Mouse (Mus musculus): Measurements from ENCODE around the gene Ap1g2. TPM values are rescaled to one million over a fixed set of nuclear protein-coding genes. Genes with fewer than 3 reads are reported as not detected.

The Ap1g2 gene
- total and polyA plus RNA-seq, 3 experiments, result 12.6 to 47.9 TPM; not detected in 1

GRCm38 (mm10) chr14:55078366-55078989 lies 27.9 kb downstream of the Ap1g2 start:
- Histone ChIP-seq H3K9ac (ENCODE audit: control insufficient read depth, low read depth, low read length, poor library complexity, severe bottlenecking) (no peak overlapping the region), H3K36me3 (ENCODE audit: control insufficient read depth in 1 of 2, insufficient read depth in 2 of 2, low read length in 2 of 2) (no peaks in the 10 kb centered on the region), H3K27ac (ENCODE audit: control insufficient read depth, low read depth, low read length) (no peak overlapping the region), H3K27me3 (ENCODE audit: control insufficient read depth in 1 of 2, insufficient read depth in 2 of 2, low read length in 2 of 2) (no peaks in the 10 kb centered on the region), H3K9me3 (replicated peaks; ENCODE audit: insufficient read depth, low read length) (no peaks in the 10 kb centered on the region), H3K4me3 (ENCODE audit: control insufficient read depth in 1 of 2, insufficient read depth in 1 of 2, low read depth in 2 of 2, low read length in 2 of 2) (no peak overlapping the region), H3K4me1 (ENCODE audit: control insufficient read depth in 1 of 2, insufficient read depth in 2 of 2, low read length in 2 of 2) (peaks cover 0 to 12% of the 10 kb centered on the region in 2 experiments; a peak in 2 of 4 replicates), H3K79me2 (ENCODE audit: control insufficient read depth, insufficient read depth, low read length, poor library complexity) (no peaks in the 10 kb centered on the region)
- DNase-seq (ENCODE audit: low read depth, low spot score), result no peak
- TF ChIP-seq POLR2AphosphoS2 (IDR thresholded peaks at IDR 0.05; ENCODE audit: low read length) (no peak), POLR2AphosphoS5 (IDR thresholded peaks at IDR 0.05; ENCODE audit: borderline replicate concordance, low read depth, low read length) (no peak), TAL1 (IDR thresholded peaks at IDR 0.05; ENCODE audit: low read length) (no peak), GATA1 (IDR thresholded peaks at IDR 0.05; ENCODE audit: low read depth, low read length) (no peak), MAX (IDR thresholded peaks at IDR 0.05; ENCODE audit: low read length) (no peak), CTCF (IDR thresholded peaks at IDR 0.05 in 2 of 3, conservative IDR thresholded peaks at IDR 0.05 in 1 of 3; ENCODE audit: control insufficient read depth in 1 of 3, insufficient read depth in 1 of 3, low read depth in 2 of 3, low read length in 3 of 3, poor library complexity in 1 of 3, severe bottlenecking in 1 of 3) (no peak), MYC (IDR thresholded peaks at IDR 0.05; ENCODE audit: low read depth, low read length) (no peak), CHD1 (IDR thresholded peaks at IDR 0.05; ENCODE audit: low read depth, low read length) (no peak), RCOR1 (IDR thresholded peaks at IDR 0.05; ENCODE audit: low read depth, low read length) (no peak), KAT2A (conservative IDR thresholded peaks at IDR 0.05; ENCODE audit: low read depth, low read length) (no peak), MAZ (IDR thresholded peaks at IDR 0.05; ENCODE audit: low read depth, low read length) (no peak), ZKSCAN1 (IDR thresholded peaks at IDR 0.05; ENCODE audit: low read depth, low read length) (no peak), TBP (IDR thresholded peaks at IDR 0.05; ENCODE audit: low read depth, low read length) (no peak), MXI1 (IDR thresholded peaks at IDR 0.05; ENCODE audit: low read depth, low read length) (no peak), NRF1 (IDR thresholded peaks at IDR 0.05; ENCODE audit: insufficient read depth, low read depth, low read length, poor library complexity, severe bottlenecking) (no peak), TCF12 (IDR thresholded peaks at IDR 0.05; ENCODE audit: low read depth, low read length) (no peak), SIN3A (IDR thresholded peaks at IDR 0.05; ENCODE audit: low read length) (no peak), ETS1 (IDR thresholded peaks at IDR 0.05; ENCODE audit: low read depth, low read length) (no peak)

GRCm38 (mm10) chr14:55077481-55078365 lies 28.7 kb downstream of the Ap1g2 start:
- no peak overlapping the region for H3K4me3 ChIP-seq (ENCODE audit: control insufficient read depth in 1 of 2, insufficient read depth in 1 of 2, low read depth in 2 of 2, low read length in 2 of 2)
- H3K4me1 ChIP-seq (ENCODE audit: control insufficient read depth in 1 of 2, insufficient read depth in 2 of 2, low read length in 2 of 2), result peaks cover 0 to 12% of the 10 kb centered on the region in 2 experiments; a peak in 2 of 4 replicates
- no peaks in the 10 kb centered on the region for H3K9me3 ChIP-seq (replicated peaks; ENCODE audit: insufficient read depth, low read length)
- H3K27me3 ChIP-seq (ENCODE audit: control insufficient read depth in 1 of 2, insufficient read depth in 2 of 2, low read length in 2 of 2), result no peaks in the 10 kb centered on the region
- TF ChIP-seq GABPA (IDR thresholded peaks at IDR 0.05; ENCODE audit: low read depth, low read length), result no peak
- TF ChIP-seq MYB (IDR thresholded peaks at IDR 0.05; ENCODE audit: low read depth, low read length), result no peak
- no peak for TF ChIP-seq TBP (IDR thresholded peaks at IDR 0.05; ENCODE audit: low read depth, low read length)
- TF ChIP-seq JUND (IDR thresholded peaks at IDR 0.05; ENCODE audit: low read depth, low read length), result no peak
- TF ChIP-seq RCOR1 (IDR thresholded peaks at IDR 0.05; ENCODE audit: low read depth, low read length), result no peak
- TF ChIP-seq ZC3H11A (IDR thresholded peaks at IDR 0.05; ENCODE audit: low read depth, low read length), result no peak
- TF ChIP-seq MAZ (IDR thresholded peaks at IDR 0.05; ENCODE audit: low read depth, low read length), result no peak
- no peak for TF ChIP-seq EP300 (IDR thresholded peaks at IDR 0.05; ENCODE audit: low read depth in 1 of 2, low read length in 2 of 2)
- no peak for TF ChIP-seq ELF1 (IDR thresholded peaks at IDR 0.05; ENCODE audit: low read depth, low read length)
- TF ChIP-seq HCFC1 (IDR thresholded peaks at IDR 0.05; ENCODE audit: low read depth, low read length), result no peak
- no peak for TF ChIP-seq MXI1 (IDR thresholded peaks at IDR 0.05; ENCODE audit: low read depth, low read length)
- no peak for TF ChIP-seq SIN3A (IDR thresholded peaks at IDR 0.05; ENCODE audit: low read length)
- no peak for TF ChIP-seq ZNF384 (IDR thresholded peaks at IDR 0.05; ENCODE audit: low read depth, low read length)
- TF ChIP-seq NRF1 (IDR thresholded peaks at IDR 0.05; ENCODE audit: insufficient read depth, low read depth, low read length, poor library complexity, severe bottlenecking), result no peak
- H3K27ac ChIP-seq (ENCODE audit: control insufficient read depth, low read depth, low read length), result no peak overlapping the region
- no peaks in the 10 kb centered on the region for H3K36me3 ChIP-seq (ENCODE audit: control insufficient read depth in 1 of 2, insufficient read depth in 2 of 2, low read length in 2 of 2)
- H3K79me2 ChIP-seq (ENCODE audit: control insufficient read depth, insufficient read depth, low read length, poor library complexity), result no peaks in the 10 kb centered on the region
- no peak for DNase-seq (ENCODE audit: low read depth, low spot score)
- no peak overlapping the region for H3K9ac ChIP-seq (ENCODE audit: control insufficient read depth, low read depth, low read length, poor library complexity, severe bottlenecking)
